Mouse (Mus musculus) megakaryocyte, embryonic 14.5 days (primary cell): ENCODE results near the gene Phb. TPM values are rescaled to one million over a fixed set of nuclear protein-coding genes. Genes with fewer than 3 reads are reported as not detected.

ENCODE experiments used
- H3K27me3 ChIP-seq: replicated peaks from 2 replicates; pipeline ENCODE3; 2012; ENCODE audit warnings: inconsistent platforms
- H3K36me3 ChIP-seq: replicated peaks from 2 replicates; pipeline ENCODE3; 2012; ENCODE audit warnings: low read length, inconsistent platforms, mixed read lengths
- H3K4me1 ChIP-seq: 2 replicates; pipeline ENCODE4 v1.6.1; 2012; ENCODE audit warnings: inconsistent platforms
- H3K4me3 ChIP-seq: replicated peaks from 2 replicates; pipeline ENCODE3; 2012; ENCODE audit warnings: moderate library complexity, mild to moderate bottlenecking, inconsistent platforms
- H3K9me3 ChIP-seq: 2 replicates; pipeline ENCODE4 v1.6.1; 2012; ENCODE audit warnings: inconsistent platforms
- FLI1 ChIP-seq: IDR thresholded peaks from 2 replicates; pipeline ENCODE4 v1.6.1; 2012; ENCODE audit warnings: low read length, inconsistent platforms, mixed read lengths
- GATA1 ChIP-seq: IDR thresholded peaks from 3 replicates; pipeline ENCODE4 v1.6.1; 2012; ENCODE audit warnings: mixed read lengths, low read length, inconsistent platforms, borderline replicate concordance
- polyA plus RNA-seq: library from polyadenylated mRNA; stranded (reverse); fragments of >175 nt; gene quantifications from 2 replicates; pipeline ENCODE4 v1.2.3, GENCODE M21; 2012; ENCODE audit warnings: low replicate concordance; ENCODE audit not compliant: insufficient read depth

Phb gene
- polyA plus RNA-seq, 1 experiment, result 20.8 TPM

DNA sequence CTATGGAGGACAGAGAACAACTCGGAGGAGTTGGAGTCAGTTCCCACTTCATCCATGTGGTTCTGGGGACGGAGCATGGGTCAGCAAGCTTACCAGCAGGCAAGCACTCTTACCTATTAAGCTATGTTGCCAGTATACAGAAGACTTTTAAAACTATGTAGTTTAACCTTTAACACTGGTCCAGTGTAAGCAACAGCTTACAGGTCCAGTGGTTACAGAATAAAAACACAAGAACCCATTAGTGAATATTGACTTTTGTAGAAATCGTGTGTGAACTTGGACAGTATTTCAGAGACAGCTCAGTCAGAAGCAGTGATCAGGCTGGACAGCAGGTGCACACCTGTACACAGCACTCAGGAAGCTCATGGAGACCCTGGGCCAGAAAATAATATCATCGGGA lies 57.7 kb downstream of the Phb start:
- TF ChIP-seq GATA1 (no peak), FLI1 (no peak)
- no peaks in the 10 kb centered on the region for H3K27me3 ChIP-seq
- H3K4me3 ChIP-seq, result no peak overlapping the region
- H3K36me3 ChIP-seq, result no peaks in the 10 kb centered on the region
- peaks cover 22% of the 10 kb centered on the region for H3K4me1 ChIP-seq
- no peaks in the 10 kb centered on the region for H3K9me3 ChIP-seq

DNA sequence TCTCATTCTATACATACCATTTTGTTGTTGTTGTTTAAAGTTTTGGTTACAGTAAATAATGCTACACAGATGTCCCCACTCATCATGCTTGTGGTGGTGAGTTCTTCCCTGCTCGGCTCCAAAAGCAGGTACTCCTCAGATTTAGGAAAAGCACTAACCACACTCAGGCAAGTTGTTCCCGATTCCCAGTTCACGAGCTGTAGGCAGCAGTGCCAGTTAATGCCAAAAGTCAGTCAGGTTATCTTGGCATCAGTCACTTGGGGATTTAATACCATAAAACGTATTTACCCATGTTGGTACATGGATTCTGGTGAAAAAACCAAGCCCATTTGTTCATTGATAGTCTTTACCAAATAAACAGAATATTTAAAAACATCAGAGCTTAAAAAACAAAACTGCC lies 59.4 kb downstream of the Phb start:
- Histone ChIP-seq H3K9me3 (no peaks in the 10 kb centered on the region), H3K27me3 (no peaks in the 10 kb centered on the region), H3K4me3 (no peak overlapping the region), H3K4me1 (peaks cover 25% of the 10 kb centered on the region), H3K36me3 (no peaks in the 10 kb centered on the region)
- TF ChIP-seq GATA1, result no peak
- no peak for TF ChIP-seq FLI1

DNA sequence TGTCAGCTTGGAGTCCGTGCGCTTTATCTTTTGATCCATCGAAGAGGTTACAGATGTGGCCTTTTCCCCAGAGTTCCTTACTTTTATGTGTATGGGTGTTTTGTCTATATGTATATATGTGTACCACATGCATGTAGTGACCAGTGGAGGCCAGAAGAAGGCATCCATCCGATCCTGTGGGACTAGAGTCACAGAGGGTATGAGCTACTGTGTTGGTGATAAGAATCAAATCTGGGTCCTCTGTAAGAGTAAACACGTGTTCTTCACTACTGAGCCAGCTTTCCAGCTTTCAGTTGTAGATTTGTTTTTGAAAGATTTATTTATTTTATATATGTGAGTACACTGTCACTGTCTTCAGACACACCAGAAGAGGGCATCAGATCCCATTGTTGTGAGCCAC lies 61.2 kb downstream of the Phb start:
- Histone ChIP-seq H3K36me3 (no peaks in the 10 kb centered on the region), H3K4me1 (peaks cover 25% of the 10 kb centered on the region), H3K4me3 (no peak overlapping the region), H3K27me3 (no peaks in the 10 kb centered on the region), H3K9me3 (no peaks in the 10 kb centered on the region)
- TF ChIP-seq FLI1 (no peak), GATA1 (no peak)

DNA sequence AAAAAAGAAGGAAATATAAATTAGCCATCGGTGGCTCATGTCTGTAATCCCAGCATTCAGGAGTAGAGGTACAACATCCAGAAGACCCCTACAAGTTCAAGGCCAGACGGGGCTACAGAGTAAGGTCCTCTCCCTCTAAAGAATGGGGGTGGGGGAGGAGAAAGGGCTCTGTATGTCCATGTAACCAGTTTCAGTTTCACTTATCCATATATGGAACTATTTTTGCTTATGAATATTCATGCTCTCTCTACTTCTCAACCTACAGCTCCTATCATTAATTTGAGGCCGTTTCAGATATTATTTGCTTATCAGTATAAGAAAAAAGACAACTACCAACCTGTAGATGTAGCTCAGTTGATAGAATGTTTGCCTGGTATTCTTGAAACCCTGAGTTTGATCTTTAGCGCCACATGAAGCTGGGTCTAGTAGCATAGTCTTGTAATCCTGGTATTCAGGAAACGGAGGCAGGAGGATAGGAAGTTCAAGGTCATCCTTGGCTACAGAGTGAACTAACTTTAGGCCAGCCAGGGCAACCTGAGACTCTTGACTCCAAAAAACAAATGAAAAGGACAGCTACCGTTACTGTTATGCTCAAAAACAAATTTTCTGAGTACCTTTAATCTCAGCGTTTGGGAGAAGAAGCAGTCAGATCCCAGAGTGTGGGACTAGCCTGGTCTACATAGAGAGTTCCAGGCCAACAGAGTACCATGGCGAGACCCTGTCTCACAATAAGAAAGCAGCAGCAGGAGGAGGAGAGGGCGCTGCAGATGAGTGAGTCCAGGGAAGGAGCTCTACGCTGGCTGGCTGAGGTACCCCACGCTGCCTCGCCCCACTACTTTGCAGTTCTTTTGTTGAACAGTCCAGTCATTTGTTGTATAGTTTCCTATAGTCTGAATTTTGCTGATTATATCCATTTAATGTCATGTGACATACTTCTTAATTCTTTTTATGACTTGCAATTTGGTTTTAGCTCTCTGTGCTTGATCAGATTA lies 62.5 kb downstream of the Phb start:
- peaks cover 25% of the 10 kb centered on the region for H3K4me1 ChIP-seq
- peak overlapping the region; percentile 87 for H3K4me3 ChIP-seq
- no peak for TF ChIP-seq GATA1
- no peak for TF ChIP-seq FLI1
- H3K36me3 ChIP-seq, result no peaks in the 10 kb centered on the region
- H3K27me3 ChIP-seq, result no peaks in the 10 kb centered on the region
- no peaks in the 10 kb centered on the region for H3K9me3 ChIP-seq

Other genes starting within 250 kb of the Phb start
- 0.04 TPM in 1 of 2 replicates, not detected in the other for gene Nxph3, start 152.4 kb upstream of the Phb start, polyA plus RNA-seq
- gene Ngfr, start 79.2 kb upstream of the Phb start, polyA plus RNA-seq, result not detected in 2 replicates
- 18.2 and 19.8 TPM in 2 replicates for gene Zfp652, start 45.7 kb downstream of the Phb start, polyA plus RNA-seq
- gene B130006D01Rik, start 56.6 kb downstream of the Phb start, polyA plus RNA-seq, result not detected in 2 replicates
- gene Phospho1, start 157.5 kb downstream of the Phb start, polyA plus RNA-seq, result 11.0 and 11.8 TPM in 2 replicates
- 10.2 and 30.7 TPM in 2 replicates for gene Gngt2, start 170.3 kb downstream of the Phb start, polyA plus RNA-seq
- 67.9 and 94.9 TPM in 2 replicates for gene Abi3, start 175.5 kb downstream of the Phb start, polyA plus RNA-seq
- gene B4galnt2, start 247.9 kb downstream of the Phb start, polyA plus RNA-seq, result 0.15 and 2.7 TPM in 2 replicates